Mouse (Mus musculus): Measurements from ENCODE around the gene Magea10. TPM values are rescaled to one million over a fixed set of nuclear protein-coding genes. Genes with fewer than 3 reads are reported as not detected.

Magea10 gene
- not detected in 2 replicates for polyA plus RNA-seq (2021; fragmentation: Nextera tagmentation)
- long read RNA-seq, experiment 1 = 0 reads
- long read RNA-seq, experiment 2 = 0 reads

GRCm38 (mm10) chrX:72386758-72387157, at the start of gene Magea10:
Gene Magea10, minus strand, starts transcription at chrX:72386858.

Other genes starting within 250 kb of the Magea10 start
- not detected in 2 replicates for gene Magea4, start 164.8 kb downstream of the Magea10 start, polyA plus RNA-seq (2021; fragmentation: Nextera tagmentation)
- gene Gabre, start 112.1 kb downstream of the Magea10 start, polyA plus RNA-seq (2021; fragmentation: Nextera tagmentation) = not detected in 2 replicates